Mouse (Mus musculus) forebrain, embryonic 15.5 days (tissue): ENCODE results near the gene Cdh5. TPM values are rescaled to one million over a fixed set of nuclear protein-coding genes. Genes with fewer than 3 reads are reported as not detected.
A peak's percentile ranks its signal among the peaks of the same experiment; 100 is the strongest.

Experiments
- ATAC-seq: fragments of 200-750 bp; cut with Nextera tagmentation; replicated peaks from 2 replicates; pipeline ENCODE4 v1.8.0; 2017; ENCODE audit warnings: mild to moderate bottlenecking, moderate TSS enrichment, moderate library complexity
- H3K27ac ChIP-seq: fragments of 300-500 bp; sonication (generic); replicated peaks from 2 replicates; pipeline ENCODE4 v1.5.1; 2015; ENCODE audit warnings: mild to moderate bottlenecking, inconsistent platforms
- H3K27me3 ChIP-seq: fragments of 300-500 bp; sonication (generic); 2 replicates; pipeline ENCODE4 v1.6.1; 2015; ENCODE audit warnings: inconsistent platforms
- H3K36me3 ChIP-seq: fragments of 300-500 bp; sonication (generic); 2 replicates; pipeline ENCODE4 v1.6.1; 2015; ENCODE audit warnings: mild to moderate bottlenecking, inconsistent platforms
- H3K4me1 ChIP-seq: fragments of 300-500 bp; sonication (generic); 2 replicates; pipeline ENCODE4 v1.6.1; 2015; ENCODE audit warnings: inconsistent platforms
- H3K4me2 ChIP-seq: fragments of 300-500 bp; sonication (generic); replicated peaks from 2 replicates; pipeline ENCODE4 v1.6.1; 2015; ENCODE audit warnings: mild to moderate bottlenecking, inconsistent platforms
- H3K4me3 ChIP-seq: fragments of 300-500 bp; sonication (generic); 2 replicates; pipeline ENCODE4 v1.5.1; 2015; ENCODE audit warnings: mild to moderate bottlenecking, inconsistent platforms
- H3K9ac ChIP-seq: fragments of 300-500 bp; sonication (generic); replicated peaks from 2 replicates; pipeline ENCODE4 v1.6.1; 2015; ENCODE audit warnings: mild to moderate bottlenecking, inconsistent platforms
- H3K9me3 ChIP-seq: fragments of 300-500 bp; sonication (generic); 2 replicates; pipeline ENCODE4 v1.6.1; 2016; ENCODE audit warnings: inconsistent platforms
- WGBS: fragments of 180-500 bp; shearing (Covaris S2); methylation state at CpG from one replicate; pipeline ENCODE4 v1.1.7; 2015; ENCODE audit warnings: mixed read lengths; 5-methylcytosine and 5-hydroxymethylcytosine counted together
- polyA plus RNA-seq: library from polyadenylated mRNA; unstranded; fragments of >200 nt; fragmentation: Nextera tagmentation; extraction: Ambion mirVana; gene quantifications from 2 replicates; pipeline ENCODE4 v1.2.1, GENCODE M21; 2015

Gene Cdh5
- polyA plus RNA-seq, 1 experiment from 2014 or later: 9.0 TPM

DNA sequence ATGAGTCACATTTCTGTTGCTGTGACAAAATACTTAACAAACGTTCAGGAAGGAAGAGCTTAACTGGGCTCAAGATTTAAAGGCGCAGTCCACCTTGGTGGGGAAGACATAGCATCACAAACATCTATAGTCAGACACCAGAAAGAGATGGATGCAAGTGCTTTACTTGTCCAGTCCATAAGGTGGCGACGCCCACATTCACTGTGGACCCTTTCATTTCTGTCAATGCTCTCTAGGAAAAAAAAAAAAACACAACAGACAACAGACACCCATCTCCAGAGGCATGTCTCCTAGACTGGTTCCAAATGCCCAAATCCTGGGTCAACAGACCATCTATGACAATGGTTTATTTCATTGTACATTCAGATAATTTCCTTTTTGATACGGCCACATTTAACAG, 23.1 kb downstream of the Cdh5 start:
- 86% methylated on average over 5 of the region's 5 CpGs for WGBS
- no peak for ATAC-seq

DNA sequence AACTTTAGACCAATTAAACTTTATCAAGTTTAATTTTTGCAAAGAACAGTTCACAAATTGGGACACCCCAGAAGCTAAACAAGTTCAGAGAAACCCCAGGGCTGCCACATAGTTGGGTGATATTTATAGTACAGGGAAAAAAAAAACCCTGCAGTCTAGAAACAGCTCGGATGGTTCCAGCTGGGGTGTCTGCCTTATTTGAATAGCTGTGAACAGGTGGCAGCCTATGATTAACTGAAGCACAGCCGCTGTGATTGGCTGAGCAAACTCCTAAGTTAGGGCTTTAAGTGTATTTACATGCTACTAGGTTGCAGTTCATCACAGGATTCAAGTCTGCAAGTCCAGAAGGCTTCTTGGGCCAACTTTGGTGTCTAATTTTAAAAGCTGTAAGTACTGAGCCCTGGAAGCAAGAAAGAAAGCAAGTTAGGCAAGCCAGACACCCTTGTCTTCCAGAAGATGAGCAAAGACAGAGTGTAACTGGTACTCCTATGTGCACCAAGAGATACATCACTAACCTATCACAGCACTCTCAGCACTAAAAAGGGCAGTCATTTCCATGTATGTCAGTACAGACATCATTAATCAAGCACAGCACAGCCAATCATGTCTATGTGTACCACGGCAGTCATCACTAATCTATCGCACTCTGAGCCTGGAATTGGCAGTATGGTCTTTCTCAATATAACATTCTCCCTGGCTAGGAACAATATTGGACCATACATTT, 25.9 kb downstream of the Cdh5 start:
- ATAC-seq: peak; percentile 73
- Histone ChIP-seq H3K9me3 (no peaks in the 10 kb centered on the region), H3K4me3 (no peak overlapping the region), H3K4me1 (peaks cover 6% of the 10 kb centered on the region; the same call in 1 of the 2 replicates), H3K27me3 (no peaks in the 10 kb centered on the region), H3K36me3 (no peaks in the 10 kb centered on the region), H3K27ac (peak overlapping the region; percentile 29; the same call in 1 of the 2 replicates), H3K9ac (no peak overlapping the region), H3K4me2 (no peak overlapping the region)
- WGBS: 66% methylated on average over 4 of the region's 4 CpGs

More for the DNA sequence above, 23.1 kb downstream of the Cdh5 start:
- Histone ChIP-seq H3K4me3 (no peak overlapping the region), H3K4me2 (no peak overlapping the region), H3K27ac (no peak overlapping the region), H3K9me3 (no peaks in the 10 kb centered on the region), H3K27me3 (no peaks in the 10 kb centered on the region), H3K36me3 (no peaks in the 10 kb centered on the region), H3K4me1 (peaks cover 6% of the 10 kb centered on the region; the same call in 1 of the 2 replicates), H3K9ac (no peak overlapping the region)

DNA sequence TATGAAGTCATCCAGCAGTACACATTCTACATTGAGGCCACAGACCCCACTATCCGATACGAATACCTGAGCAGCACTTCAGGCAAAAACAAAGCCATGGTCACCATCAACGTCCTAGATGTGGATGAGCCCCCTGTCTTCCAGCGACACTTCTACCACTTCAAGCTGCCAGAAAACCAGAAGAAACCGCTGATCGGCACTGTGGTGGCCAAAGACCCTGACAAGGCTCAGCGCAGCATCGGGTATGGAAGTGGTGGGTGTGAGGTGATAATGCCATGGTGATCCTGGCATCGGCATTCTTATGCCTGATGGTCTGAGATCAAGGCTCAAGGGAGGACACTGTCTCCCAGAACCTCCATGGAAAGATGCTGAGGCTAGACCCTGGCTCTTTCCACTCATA, 29.5 kb downstream of the Cdh5 start:
- no peaks in the 10 kb centered on the region for H3K36me3 ChIP-seq
- H3K4me3 ChIP-seq: no peak overlapping the region
- H3K4me1 ChIP-seq: peaks cover 6% of the 10 kb centered on the region; the same call in 1 of the 2 replicates
- H3K27me3 ChIP-seq: no peaks in the 10 kb centered on the region
- H3K27ac ChIP-seq: no peak overlapping the region
- H3K9ac ChIP-seq: no peak overlapping the region
- no peak for ATAC-seq
- H3K9me3 ChIP-seq: no peaks in the 10 kb centered on the region
- WGBS: 93% methylated on average over 9 of the region's 9 CpGs
- no peak overlapping the region for H3K4me2 ChIP-seq

DNA sequence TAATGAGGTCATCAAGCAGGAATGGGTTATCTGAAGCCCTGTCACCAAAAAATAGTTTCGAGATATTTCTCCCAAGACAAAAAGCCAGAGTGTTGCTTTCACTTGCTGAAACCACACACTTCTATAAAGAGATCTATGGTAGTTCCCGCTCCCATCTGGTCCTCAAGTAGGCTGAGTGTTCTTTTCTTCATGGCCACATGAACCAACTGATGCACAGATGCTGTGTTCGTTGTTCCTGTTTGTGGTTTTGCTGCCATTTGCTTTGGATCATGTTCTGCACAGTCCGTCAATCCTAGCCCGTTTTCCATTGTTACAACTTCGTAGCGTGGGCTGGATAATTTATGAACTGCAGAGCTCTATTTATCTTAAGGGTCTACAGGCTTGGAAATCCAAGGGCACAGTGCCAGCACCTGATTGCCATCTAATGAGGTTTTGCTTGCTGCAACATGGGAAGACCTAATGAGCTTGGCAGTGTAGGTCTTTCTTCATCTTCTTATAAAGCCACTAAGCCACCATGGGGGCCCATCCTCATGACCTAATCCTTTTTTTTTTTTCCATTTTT, 30.1 kb downstream of the Cdh5 start:
- Histone ChIP-seq H3K4me1 (peaks cover 4% of the 10 kb centered on the region; the same call in 1 of the 2 replicates), H3K4me2 (no peak overlapping the region), H3K9ac (no peak overlapping the region), H3K9me3 (no peaks in the 10 kb centered on the region), H3K27me3 (no peaks in the 10 kb centered on the region), H3K27ac (no peak overlapping the region), H3K4me3 (no peak overlapping the region), H3K36me3 (no peaks in the 10 kb centered on the region)
- 47% methylated on average over 7 of the region's 7 CpGs for WGBS
- no peak for ATAC-seq

DNA sequence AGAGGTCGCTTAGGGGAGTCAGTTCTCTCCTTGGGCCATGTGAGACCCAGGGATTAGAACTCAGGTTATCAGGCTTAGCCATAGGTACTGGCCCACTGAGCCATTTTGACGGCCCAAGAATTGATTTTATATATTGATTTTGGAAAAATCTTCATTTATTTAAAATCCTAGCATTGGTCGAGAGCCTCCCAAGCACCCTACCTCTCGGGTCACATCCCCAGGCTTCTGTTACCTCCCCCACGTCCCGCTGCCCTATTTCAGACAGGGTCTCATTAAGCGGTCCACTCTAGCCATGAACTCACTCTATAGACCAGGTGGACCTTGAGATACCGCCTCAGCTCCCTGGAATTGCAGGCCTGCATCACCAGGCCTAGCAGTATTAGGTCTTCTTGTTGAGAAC, 33.1 kb downstream of the Cdh5 start:
- ATAC-seq: no peak
- Histone ChIP-seq H3K4me2 (no peak overlapping the region), H3K4me3 (no peak overlapping the region), H3K4me1 (no peaks in the 10 kb centered on the region), H3K27ac (no peak overlapping the region), H3K9me3 (no peaks in the 10 kb centered on the region), H3K36me3 (no peaks in the 10 kb centered on the region), H3K27me3 (no peaks in the 10 kb centered on the region), H3K9ac (no peak overlapping the region)
- 91% methylated on average over 8 of the region's 8 CpGs for WGBS

DNA sequence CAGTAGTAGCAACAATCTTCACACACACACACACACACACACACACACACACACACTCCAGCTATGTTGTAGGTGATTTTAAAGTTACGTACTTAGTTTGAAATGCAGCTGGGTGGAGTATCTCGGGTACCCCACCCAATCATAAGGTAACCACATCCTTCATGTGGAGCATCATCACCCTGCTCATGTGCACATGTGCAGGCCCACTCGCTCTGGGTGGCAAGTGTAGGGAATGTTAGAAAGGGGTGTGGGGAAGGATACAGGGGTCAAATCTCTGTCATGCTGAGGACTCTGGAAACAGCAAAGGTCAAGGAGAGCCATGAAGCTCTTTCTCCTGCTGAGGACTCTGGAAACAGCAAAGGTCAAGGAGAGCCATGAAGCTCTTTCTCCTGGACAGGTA, 34.9 kb downstream of the Cdh5 start:
- no peaks in the 10 kb centered on the region for H3K27me3 ChIP-seq
- WGBS: 96% methylated on average over 3 of the region's 3 CpGs
- no peaks in the 10 kb centered on the region for H3K9me3 ChIP-seq
- H3K4me2 ChIP-seq: no peak overlapping the region
- no peak overlapping the region for H3K4me3 ChIP-seq
- H3K27ac ChIP-seq: no peak overlapping the region
- H3K4me1 ChIP-seq: no peaks in the 10 kb centered on the region
- ATAC-seq: no peak
- no peak overlapping the region for H3K9ac ChIP-seq
- H3K36me3 ChIP-seq: no peaks in the 10 kb centered on the region

DNA sequence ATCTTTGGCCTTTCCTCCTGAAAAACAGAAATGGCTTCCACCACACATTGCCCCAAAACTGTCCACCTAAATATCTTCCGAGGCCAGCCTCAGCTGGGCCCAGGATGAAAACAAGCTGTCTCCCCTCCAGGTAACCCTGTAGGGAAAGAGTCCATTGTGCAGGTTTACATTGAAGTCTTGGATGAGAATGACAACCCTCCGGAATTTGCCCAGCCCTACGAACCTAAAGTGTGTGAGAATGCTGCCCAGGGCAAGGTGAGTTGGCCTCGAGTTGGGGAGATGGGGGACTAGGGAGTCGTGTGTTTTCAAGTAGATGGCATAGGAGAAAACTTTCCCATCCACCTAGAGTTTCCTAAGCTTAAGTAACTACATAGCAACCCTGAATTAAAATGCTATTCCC, 36.2 kb downstream of the Cdh5 start:
- no peak overlapping the region for H3K27ac ChIP-seq
- no peak for ATAC-seq
- no peak overlapping the region for H3K4me2 ChIP-seq
- H3K4me1 ChIP-seq: no peaks in the 10 kb centered on the region
- no peaks in the 10 kb centered on the region for H3K27me3 ChIP-seq
- no peaks in the 10 kb centered on the region for H3K36me3 ChIP-seq
- H3K9ac ChIP-seq: no peak overlapping the region
- no peaks in the 10 kb centered on the region for H3K9me3 ChIP-seq
- no peak overlapping the region for H3K4me3 ChIP-seq
- WGBS: 83% methylated on average over 5 of the region's 5 CpGs

DNA sequence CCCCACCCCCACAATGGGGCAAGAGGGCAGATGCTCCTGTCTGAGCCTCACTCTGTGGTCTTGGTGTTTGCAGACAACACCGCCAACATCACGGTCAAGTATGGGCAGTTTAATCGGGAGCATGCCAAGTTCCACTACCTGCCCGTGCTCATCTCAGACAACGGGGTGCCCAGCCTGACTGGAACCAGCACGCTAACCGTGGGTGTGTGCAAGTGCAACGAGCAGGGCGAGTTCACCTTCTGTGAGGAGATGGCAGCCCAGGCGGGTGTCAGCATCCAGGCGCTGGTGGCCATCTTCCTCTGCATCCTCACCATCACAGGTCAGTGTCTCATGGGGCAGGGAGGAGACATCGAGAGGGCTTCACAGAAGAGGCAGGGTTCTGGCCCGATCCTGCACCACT, 39.2 kb downstream of the Cdh5 start:
- no peaks in the 10 kb centered on the region for H3K4me1 ChIP-seq
- H3K4me2 ChIP-seq: no peak overlapping the region
- H3K9me3 ChIP-seq: no peaks in the 10 kb centered on the region
- no peak overlapping the region for H3K27ac ChIP-seq
- no peak overlapping the region for H3K9ac ChIP-seq
- no peaks in the 10 kb centered on the region for H3K36me3 ChIP-seq
- no peaks in the 10 kb centered on the region for H3K27me3 ChIP-seq
- H3K4me3 ChIP-seq: no peak overlapping the region
- ATAC-seq: no peak
- WGBS: 89% methylated on average over 13 of the region's 13 CpGs

DNA sequence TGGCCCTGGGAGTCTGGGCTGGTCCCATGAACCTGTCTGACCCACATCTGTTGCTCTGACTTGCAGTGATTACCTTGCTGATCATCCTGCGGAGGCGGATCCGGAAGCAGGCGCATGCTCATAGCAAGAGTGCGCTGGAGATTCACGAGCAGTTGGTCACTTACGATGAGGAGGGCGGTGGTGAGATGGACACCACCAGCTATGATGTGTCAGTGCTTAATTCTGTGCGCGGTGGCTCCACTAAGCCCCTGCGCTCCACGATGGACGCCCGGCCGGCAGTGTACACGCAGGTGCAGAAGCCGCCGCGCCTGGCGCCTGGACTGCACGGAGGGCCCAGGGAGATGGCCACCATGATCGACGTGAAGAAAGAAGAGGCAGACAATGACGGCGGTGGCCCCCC, 41.0 kb downstream of the Cdh5 start:
- no peak overlapping the region for H3K4me2 ChIP-seq
- ATAC-seq: no peak
- no peaks in the 10 kb centered on the region for H3K9me3 ChIP-seq
- no peak overlapping the region for H3K9ac ChIP-seq
- H3K4me3 ChIP-seq: no peak overlapping the region
- H3K4me1 ChIP-seq: no peaks in the 10 kb centered on the region
- H3K36me3 ChIP-seq: no peaks in the 10 kb centered on the region
- no peaks in the 10 kb centered on the region for H3K27me3 ChIP-seq
- 92% methylated on average over 25 of the region's 25 CpGs for WGBS
- H3K27ac ChIP-seq: no peak overlapping the region

DNA sequence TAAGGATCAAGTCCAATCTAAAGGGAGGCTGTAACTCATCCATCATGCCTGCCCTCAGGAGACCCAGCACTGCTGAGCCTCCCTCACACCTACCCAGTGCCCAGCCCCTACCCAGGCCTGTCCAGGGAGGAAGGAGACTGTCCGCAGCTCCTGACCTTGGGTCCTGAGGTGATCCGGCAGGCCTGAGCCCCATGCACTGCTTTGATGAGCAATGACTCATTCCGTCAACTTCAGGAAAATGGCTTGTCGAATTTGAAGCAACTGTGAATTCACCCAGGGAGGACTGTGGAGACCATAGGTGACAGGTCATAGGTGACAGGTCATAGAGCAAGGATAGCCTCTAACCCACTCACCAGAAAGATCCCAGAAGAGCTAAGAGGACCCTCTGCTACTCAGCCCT, 42.0 kb downstream of the Cdh5 start:
- no peak for ATAC-seq
- H3K4me2 ChIP-seq: no peak overlapping the region
- H3K36me3 ChIP-seq: no peaks in the 10 kb centered on the region
- H3K4me3 ChIP-seq: no peak overlapping the region
- H3K27me3 ChIP-seq: no peaks in the 10 kb centered on the region
- no peaks in the 10 kb centered on the region for H3K9me3 ChIP-seq
- 88% methylated on average over 4 of the region's 4 CpGs for WGBS
- H3K4me1 ChIP-seq: no peaks in the 10 kb centered on the region
- H3K27ac ChIP-seq: no peak overlapping the region
- H3K9ac ChIP-seq: no peak overlapping the region

DNA sequence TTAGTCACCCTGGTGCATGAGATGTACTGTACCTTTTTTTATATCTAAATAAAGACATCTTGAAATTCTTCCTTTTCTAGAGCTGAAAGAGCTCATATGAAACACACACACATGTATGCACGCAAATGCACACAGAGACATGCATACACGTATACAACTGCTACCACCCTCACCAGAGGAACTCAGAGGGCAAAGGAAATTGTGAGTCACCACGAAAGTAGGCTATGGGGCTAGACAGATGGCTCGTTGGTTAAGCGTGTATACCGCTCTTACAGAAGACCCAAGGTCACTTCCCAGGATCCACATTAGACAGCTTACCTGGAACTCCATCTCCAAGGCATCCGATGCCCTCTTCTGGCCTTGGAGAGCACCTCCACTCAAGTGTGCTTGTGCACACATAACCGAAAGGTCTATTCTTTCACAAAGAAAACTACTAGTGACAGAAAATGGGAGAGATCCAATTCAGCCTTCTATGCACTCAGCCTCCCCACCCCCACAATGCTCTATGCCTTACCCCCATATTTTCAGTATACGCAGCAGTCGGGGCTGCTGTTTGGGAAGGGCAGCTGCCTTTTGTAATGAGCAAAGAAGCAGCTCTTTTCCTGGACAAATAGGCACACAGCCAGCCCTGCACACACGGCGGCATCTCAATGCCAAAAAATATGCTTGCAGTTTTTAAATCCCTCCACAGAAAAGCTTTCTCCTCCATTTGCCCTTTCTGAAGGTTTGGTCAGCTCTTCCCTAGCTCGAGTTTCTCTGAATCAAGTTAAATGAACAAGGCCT, 43.2 kb downstream of the Cdh5 start:
- no peak overlapping the region for H3K4me3 ChIP-seq
- H3K4me1 ChIP-seq: no peaks in the 10 kb centered on the region
- no peak overlapping the region for H3K27ac ChIP-seq
- WGBS: 82% methylated on average over 13 of the region's 13 CpGs
- H3K36me3 ChIP-seq: no peaks in the 10 kb centered on the region
- no peak for ATAC-seq
- H3K27me3 ChIP-seq: no peaks in the 10 kb centered on the region
- H3K9me3 ChIP-seq: no peaks in the 10 kb centered on the region
- no peak overlapping the region for H3K4me2 ChIP-seq
- no peak overlapping the region for H3K9ac ChIP-seq

DNA sequence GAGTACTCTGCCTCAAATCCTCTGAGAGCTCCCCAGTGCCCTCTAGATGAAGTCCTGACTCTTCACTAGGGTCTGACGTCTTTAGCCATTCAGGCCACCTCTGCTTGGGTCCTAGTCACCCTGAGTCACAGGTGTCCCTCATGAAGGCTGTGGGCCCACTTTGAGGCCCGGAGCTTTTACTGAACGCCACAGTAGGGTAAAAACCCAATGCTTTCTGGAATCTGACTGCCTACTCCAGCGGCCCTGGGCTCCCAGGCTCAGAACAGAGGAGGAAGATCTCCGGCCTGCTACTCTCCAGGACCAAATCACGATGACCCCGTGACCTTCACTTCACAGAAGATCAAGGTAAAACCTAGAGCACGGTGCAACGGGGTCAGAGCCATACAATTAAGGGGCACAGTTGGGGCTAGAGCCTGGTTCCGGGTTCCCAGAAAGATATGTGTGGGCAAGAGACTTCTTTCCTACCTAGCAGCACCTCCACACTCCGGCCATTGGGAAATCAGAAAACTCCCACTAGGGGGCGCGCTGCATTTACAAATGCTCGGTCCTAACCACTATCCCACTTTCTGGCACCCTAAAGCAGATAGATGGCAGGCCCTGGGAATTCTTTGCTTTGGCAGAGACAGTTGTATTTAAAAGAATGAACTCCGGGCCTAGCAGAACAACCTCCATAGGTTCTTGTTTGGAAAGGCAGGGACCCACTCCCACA, 44.7 kb downstream of the Cdh5 start:
- Histone ChIP-seq H3K27me3 (no peaks in the 10 kb centered on the region), H3K27ac (no peak overlapping the region), H3K36me3 (no peaks in the 10 kb centered on the region), H3K4me3 (no peak overlapping the region), H3K9ac (no peak overlapping the region), H3K4me1 (no peaks in the 10 kb centered on the region), H3K4me2 (no peak overlapping the region), H3K9me3 (no peaks in the 10 kb centered on the region)
- WGBS: 31% methylated on average over 15 of the region's 15 CpGs
- peak; percentile 90 for ATAC-seq
